Mouse (Mus musculus) liver, embryonic 16.5 days (tissue): ENCODE measurements around the gene Tmem19. TPM values are rescaled to one million over a fixed set of nuclear protein-coding genes. Genes with fewer than 3 reads are reported as not detected.
A peak's percentile ranks its signal among the peaks of the same experiment; 100 is the strongest.

Experiments used
- ATAC-seq: fragments of 200-750 bp; cut with Nextera tagmentation; 2 replicates; pipeline ENCODE4 v1.8.0; 2017; ENCODE audit warnings: low read depth, mild to moderate bottlenecking, moderate number of reproducible peaks, moderate library complexity
- H3K27ac ChIP-seq: fragments of 300-500 bp; sonication (generic); 2 replicates; pipeline ENCODE4 v1.5.1; 2014; ENCODE audit warnings: mild to moderate bottlenecking, low read length
- H3K27me3 ChIP-seq: fragments of 300-500 bp; sonication (generic); 2 replicates; pipeline ENCODE4 v1.6.1; 2014; ENCODE audit warnings: low read depth, low read length, mixed read lengths; ENCODE audit not compliant: control insufficient read depth, insufficient read depth
- H3K36me3 ChIP-seq: fragments of 300-500 bp; sonication (generic); 2 replicates; pipeline ENCODE4 v1.6.1; 2014; ENCODE audit warnings: mild to moderate bottlenecking; ENCODE audit not compliant: control insufficient read depth, insufficient read depth
- H3K4me1 ChIP-seq: fragments of 300-500 bp; sonication (generic); 2 replicates; pipeline ENCODE4 v1.6.1; 2014; ENCODE audit warnings: low read depth, low read length, mixed read lengths; ENCODE audit not compliant: control insufficient read depth
- H3K4me2 ChIP-seq: fragments of 300-500 bp; sonication (generic); 2 replicates; pipeline ENCODE4 v1.6.1; 2014; ENCODE audit warnings: low read depth, low read length, mixed read lengths
- H3K4me3 ChIP-seq: fragments of 300-500 bp; sonication (generic); 2 replicates; pipeline ENCODE4 v1.5.1; 2014; ENCODE audit warnings: low read depth, mild to moderate bottlenecking, low read length
- H3K9ac ChIP-seq: fragments of 300-500 bp; sonication (generic); 2 replicates; pipeline ENCODE4 v1.6.1; 2014; ENCODE audit warnings: low read depth, low read length
- H3K9me3 ChIP-seq: fragments of 300-500 bp; sonication (generic); replicated peaks from 2 replicates; pipeline ENCODE4 v1.6.1; 2016; ENCODE audit warnings: low read length; ENCODE audit not compliant: control insufficient read depth
- WGBS: fragments of 180-500 bp; shearing (Covaris S2); extraction: QIAGEN DNeasy Blood & Tissue Kit; methylation state at CpG from one replicate; pipeline ENCODE4 v1.1.7; 2014; ENCODE audit not compliant: insufficient replicate concordance; 5-methylcytosine and 5-hydroxymethylcytosine counted together
- polyA plus RNA-seq: library from polyadenylated mRNA; unstranded; fragments of >200 nt; fragmentation: Nextera tagmentation; extraction: Ambion mirVana; gene quantifications from 2 replicates; pipeline ENCODE4 v1.2.1, GENCODE M21; 2015

Tmem19 gene
- polyA plus RNA-seq, 1 experiment from 2014 or later = 9.9 TPM

DNA sequence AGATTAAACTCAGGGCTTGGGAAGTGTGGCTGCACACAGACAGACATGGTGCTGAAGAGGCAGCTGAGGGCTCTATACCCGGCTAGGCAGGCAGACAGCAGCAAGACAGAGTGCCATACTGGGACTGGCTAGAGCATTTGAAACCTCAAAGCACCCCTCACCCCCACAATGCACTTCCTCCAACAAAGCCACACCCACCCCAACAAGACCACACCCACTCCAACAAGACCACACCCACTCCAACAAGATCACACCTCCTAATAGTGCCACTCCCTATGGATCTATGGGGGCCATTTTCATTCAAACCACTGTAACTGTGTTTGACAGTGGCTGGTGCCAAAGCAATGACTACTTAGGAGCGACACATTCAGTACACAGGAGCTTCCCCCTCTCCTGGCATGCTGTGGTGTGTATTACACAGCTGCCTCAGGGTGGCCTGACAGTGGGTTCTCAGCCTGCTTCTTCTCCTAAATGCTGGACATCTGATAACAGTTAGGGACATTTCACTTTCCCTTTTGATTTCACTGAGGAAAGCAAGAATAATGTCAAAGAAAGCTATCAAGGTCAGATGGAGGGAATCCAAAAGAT is 11.4 kb downstream of the Tmem19 start:
- Histone ChIP-seq H3K4me3 (no peak overlapping the region), H3K27ac (no peak overlapping the region), H3K36me3 (no peaks in the 10 kb centered on the region), H3K9ac (no peak overlapping the region), H3K9me3 (no peaks in the 10 kb centered on the region), H3K4me2 (no peak overlapping the region), H3K4me1 (no peaks in the 10 kb centered on the region), H3K27me3 (no peaks in the 10 kb centered on the region)
- peak; percentile 54; the same call in 1 of the 2 replicates for ATAC-seq
- 64% methylated on average over 2 of the region's 2 CpGs for WGBS

DNA sequence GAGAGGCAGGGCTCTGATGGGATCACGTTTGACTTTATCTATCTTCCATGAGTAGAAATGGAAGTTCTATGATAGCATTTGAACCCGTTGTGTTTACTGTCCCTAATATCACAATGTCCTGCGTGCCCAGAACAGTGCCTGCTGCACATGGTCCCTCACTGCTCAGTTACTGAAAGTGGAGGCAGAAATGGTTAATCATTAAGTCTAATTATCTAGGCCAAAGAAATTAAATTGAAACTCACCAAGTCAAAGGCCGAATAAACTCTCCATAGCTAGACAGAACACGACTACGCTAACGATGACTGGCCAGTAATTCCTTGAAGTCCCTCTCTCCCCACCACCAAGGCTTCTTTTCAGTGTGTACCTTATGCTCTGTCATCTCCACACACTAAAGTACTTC is 12.8 kb downstream of the Tmem19 start:
- H3K27me3 ChIP-seq = no peaks in the 10 kb centered on the region
- H3K27ac ChIP-seq = no peak overlapping the region
- 80% methylated on average over 7 of the region's 7 CpGs for WGBS
- no peak overlapping the region for H3K4me2 ChIP-seq
- no peak overlapping the region for H3K4me3 ChIP-seq
- H3K36me3 ChIP-seq = peaks cover 4% of the 10 kb centered on the region; the same call in 1 of the 2 replicates
- H3K9ac ChIP-seq = no peak overlapping the region
- H3K4me1 ChIP-seq = no peaks in the 10 kb centered on the region
- H3K9me3 ChIP-seq = no peaks in the 10 kb centered on the region
- ATAC-seq = no peak

DNA sequence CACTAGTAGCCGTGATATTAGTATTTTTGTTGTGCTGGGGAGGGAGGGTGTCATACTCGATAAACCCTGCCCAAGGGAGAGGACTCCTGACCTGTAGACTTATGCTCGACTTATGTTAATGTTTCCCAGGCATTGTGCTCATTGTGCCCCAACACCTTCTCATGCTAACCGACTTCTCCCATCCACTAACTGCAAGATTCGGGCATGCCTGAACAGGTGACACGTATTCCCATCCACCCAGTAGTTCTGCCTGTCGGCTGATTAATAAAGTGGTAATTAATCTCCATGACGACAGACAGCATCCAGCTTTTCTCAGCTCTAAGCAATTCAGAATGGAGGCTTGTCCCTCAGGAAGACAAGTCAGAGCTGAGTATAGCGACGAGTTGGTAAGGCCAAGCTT is 13.3 kb downstream of the Tmem19 start:
- Histone ChIP-seq H3K27ac (no peak overlapping the region), H3K9ac (no peak overlapping the region), H3K36me3 (peaks cover 4% of the 10 kb centered on the region; the same call in 1 of the 2 replicates), H3K9me3 (no peaks in the 10 kb centered on the region), H3K4me3 (no peak overlapping the region), H3K27me3 (no peaks in the 10 kb centered on the region), H3K4me1 (no peaks in the 10 kb centered on the region), H3K4me2 (no peak overlapping the region)
- no peak for ATAC-seq
- WGBS = 73% methylated on average over 10 of the region's 10 CpGs

DNA sequence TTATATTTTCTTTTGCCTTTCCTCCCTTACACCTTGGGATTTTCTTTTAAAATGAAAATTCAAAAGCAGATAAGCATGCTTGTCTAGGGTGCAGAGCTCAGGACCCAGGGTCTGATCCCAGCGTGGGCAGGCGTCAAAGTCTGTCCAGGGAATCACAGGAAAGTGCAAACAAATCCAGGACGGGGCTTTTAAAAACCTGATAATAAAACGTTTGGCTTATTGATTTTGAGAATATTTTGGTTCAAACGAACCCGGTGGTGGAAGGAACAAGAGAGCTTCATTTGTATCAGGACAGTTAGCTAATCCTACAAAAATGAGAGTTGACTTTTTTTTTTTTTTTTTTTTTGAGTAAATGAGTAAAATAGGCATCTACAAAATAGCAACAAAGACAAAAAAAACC is 14.2 kb downstream of the Tmem19 start:
- ATAC-seq = no peak
- WGBS = 59% methylated on average over 6 of the region's 6 CpGs

DNA sequence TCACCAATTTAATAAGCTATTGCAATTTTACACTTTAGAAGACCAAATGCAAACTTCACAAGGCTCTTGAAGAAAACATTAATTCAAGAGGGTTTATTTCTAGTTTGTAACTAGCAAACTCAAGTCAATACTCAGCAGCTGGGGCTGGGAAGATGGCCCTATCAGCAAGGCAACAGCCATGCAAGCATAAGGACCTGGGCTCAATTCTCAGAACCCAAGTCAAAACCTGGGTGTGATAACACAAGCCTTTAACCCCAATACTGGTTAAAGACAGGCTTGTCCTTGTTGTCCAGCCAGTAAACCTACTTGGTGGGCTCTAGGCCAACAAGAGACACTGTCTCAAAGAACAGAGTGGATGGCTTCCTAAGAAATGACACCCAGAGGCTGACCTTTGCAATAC is 15.9 kb downstream of the Tmem19 start:
- H3K27ac ChIP-seq = no peak overlapping the region
- H3K27me3 ChIP-seq = no peaks in the 10 kb centered on the region
- no peak for ATAC-seq
- peaks cover 4% of the 10 kb centered on the region; the same call in 1 of the 2 replicates for H3K36me3 ChIP-seq
- H3K4me3 ChIP-seq = no peak overlapping the region
- H3K9me3 ChIP-seq = no peaks in the 10 kb centered on the region
- no peaks in the 10 kb centered on the region for H3K4me1 ChIP-seq
- no peak overlapping the region for H3K4me2 ChIP-seq
- H3K9ac ChIP-seq = no peak overlapping the region

More for the DNA sequence above, 14.2 kb downstream of the Tmem19 start:
- no peak overlapping the region for H3K4me3 ChIP-seq
- no peak overlapping the region for H3K27ac ChIP-seq
- no peaks in the 10 kb centered on the region for H3K27me3 ChIP-seq
- no peak overlapping the region for H3K4me2 ChIP-seq
- no peaks in the 10 kb centered on the region for H3K9me3 ChIP-seq
- no peaks in the 10 kb centered on the region for H3K4me1 ChIP-seq
- H3K36me3 ChIP-seq = peaks cover 4% of the 10 kb centered on the region; the same call in 1 of the 2 replicates
- no peak overlapping the region for H3K9ac ChIP-seq

DNA sequence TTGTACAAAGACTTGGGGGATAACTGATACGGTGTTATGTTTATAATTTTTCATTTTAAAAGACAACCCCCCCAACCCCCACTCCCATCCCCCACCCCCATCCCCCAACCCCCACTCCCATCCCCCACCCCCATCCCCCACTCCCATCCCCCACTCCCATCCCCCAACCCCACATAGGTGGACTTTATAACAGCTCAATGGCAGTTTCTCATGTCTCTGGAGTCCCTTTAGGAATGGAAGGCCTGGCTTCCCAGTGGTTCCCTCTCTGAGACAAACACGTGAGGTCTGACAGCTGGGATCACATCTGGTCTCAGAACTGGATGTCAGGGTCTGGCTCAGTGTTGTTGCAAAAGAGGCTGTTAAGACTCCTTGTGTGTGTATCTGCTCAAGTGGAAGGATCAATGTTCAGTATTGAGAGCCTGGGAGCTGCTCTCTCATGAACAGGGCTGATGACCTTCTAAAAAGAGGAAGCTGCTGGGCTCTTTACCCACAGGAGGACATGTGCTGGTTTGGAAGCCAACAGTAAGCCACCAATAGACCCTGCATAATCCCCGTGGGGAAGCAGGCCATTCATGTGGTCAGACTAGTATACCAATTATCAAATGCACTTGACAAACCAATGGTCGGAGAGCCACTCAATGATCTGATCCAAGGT is 19.4 kb downstream of the Tmem19 start:
- Histone ChIP-seq H3K36me3 (peaks cover 4% of the 10 kb centered on the region; the same call in 1 of the 2 replicates), H3K4me1 (no peaks in the 10 kb centered on the region), H3K9ac (no peak overlapping the region), H3K4me3 (no peak overlapping the region), H3K9me3 (no peaks in the 10 kb centered on the region), H3K27me3 (no peaks in the 10 kb centered on the region), H3K4me2 (no peak overlapping the region), H3K27ac (no peak overlapping the region)
- ATAC-seq = no peak; the same call in 1 of the 2 replicates
- WGBS = 54% methylated on average over 4 of the region's 4 CpGs

DNA sequence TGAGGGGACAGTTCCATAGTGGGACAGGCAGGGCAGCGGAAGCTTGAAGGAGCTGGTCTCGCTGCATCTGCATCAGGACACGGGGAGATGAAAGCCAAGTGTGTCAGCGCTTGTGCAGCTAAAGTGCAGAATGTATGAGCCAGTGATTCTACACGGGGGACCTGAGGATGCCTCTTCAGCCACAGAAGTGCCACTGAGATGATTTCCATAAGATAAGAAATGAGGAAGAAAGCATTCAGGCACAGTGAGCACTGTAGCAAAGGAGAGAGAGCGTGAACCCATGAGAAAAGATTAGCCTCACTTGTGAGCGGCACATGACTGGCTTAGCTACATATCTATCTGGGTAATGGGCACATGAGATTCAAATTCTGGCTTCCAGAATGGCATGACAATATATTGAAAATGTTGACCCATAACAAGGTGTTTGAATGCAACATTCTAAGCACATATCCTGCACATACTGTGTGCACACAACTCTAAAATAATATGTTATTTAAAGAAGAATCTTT is 22.4 kb downstream of the Tmem19 start:
- no peak for ATAC-seq

DNA sequence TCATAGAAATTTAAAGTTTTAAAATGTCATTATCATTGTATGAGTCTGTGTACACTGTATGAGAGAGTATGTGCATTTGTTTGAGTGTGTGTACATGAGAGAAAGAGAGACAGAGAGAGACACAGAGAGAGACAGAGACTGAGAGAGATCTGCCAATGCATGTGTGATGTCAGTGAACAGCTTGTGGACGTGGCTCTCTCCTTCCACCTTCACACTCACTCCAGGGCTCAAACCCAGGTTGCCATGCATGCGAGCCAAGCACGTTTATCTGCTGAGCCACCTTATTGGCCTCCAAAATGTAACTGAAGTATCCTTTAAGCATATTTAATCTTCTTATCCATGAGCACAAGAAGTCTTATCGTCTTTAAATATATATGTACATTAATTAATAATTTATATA is 25.4 kb downstream of the Tmem19 start:
- Histone ChIP-seq H3K27me3 (no peaks in the 10 kb centered on the region), H3K27ac (no peak overlapping the region), H3K4me1 (no peaks in the 10 kb centered on the region), H3K36me3 (no peaks in the 10 kb centered on the region), H3K9ac (no peak overlapping the region), H3K4me2 (no peak overlapping the region), H3K4me3 (no peak overlapping the region), H3K9me3 (no peaks in the 10 kb centered on the region)
- 59% methylated on average over 4 of the region's 4 CpGs for WGBS
- no peak for ATAC-seq

More for the DNA sequence above, 22.4 kb downstream of the Tmem19 start:
- Histone ChIP-seq H3K4me2 (no peak overlapping the region), H3K36me3 (no peaks in the 10 kb centered on the region), H3K4me1 (no peaks in the 10 kb centered on the region), H3K9me3 (no peaks in the 10 kb centered on the region), H3K27me3 (no peaks in the 10 kb centered on the region), H3K4me3 (no peak overlapping the region), H3K9ac (no peak overlapping the region), H3K27ac (no peak overlapping the region)
- 67% methylated on average over 7 of the region's 7 CpGs for WGBS

DNA sequence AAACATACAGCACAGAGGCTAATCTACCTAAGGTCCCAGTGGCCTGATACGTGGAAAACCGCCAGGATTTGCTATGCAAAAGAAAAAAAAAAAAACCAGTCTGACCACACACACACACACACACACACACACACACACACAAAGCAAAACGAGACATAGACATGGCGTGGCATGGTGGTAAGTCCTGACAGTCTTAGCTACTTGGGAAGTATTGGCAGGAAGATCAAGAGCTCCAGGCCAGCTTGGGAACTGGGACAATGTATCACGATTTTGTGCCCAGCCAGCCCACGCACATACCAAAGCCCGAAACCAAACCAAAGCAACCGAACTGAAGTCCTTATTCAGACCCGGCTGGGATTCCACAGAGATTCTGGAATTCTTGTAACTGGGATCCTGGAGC is 28.8 kb downstream of the Tmem19 start:
- Histone ChIP-seq H3K36me3 (no peaks in the 10 kb centered on the region), H3K4me3 (no peak overlapping the region), H3K9me3 (no peaks in the 10 kb centered on the region), H3K27me3 (no peaks in the 10 kb centered on the region), H3K4me2 (no peak overlapping the region), H3K9ac (no peak overlapping the region), H3K27ac (no peak overlapping the region), H3K4me1 (no peaks in the 10 kb centered on the region)
- no peak for ATAC-seq
- 57% methylated on average over 9 of the region's 9 CpGs for WGBS
